Mouse (Mus musculus) embryonic facial prominence, embryonic 14.5 days (tissue): ENCODE measurements around the gene Abr. TPM values are rescaled to one million over a fixed set of nuclear protein-coding genes. Genes with fewer than 3 reads are reported as not detected.

ENCODE experiments used
- ATAC-seq: fragments of 200-750 bp; cut with Nextera tagmentation; 2 replicates; pipeline ENCODE4 v1.8.0; 2017; ENCODE audit warnings: low read depth, moderate number of reproducible peaks, moderate TSS enrichment
- DNase-seq: peaks from one replicate; pipeline ENCODE4 v3.0.0-alpha.2; 2015; ENCODE audit warnings: low spot score
- H3K27ac ChIP-seq: fragments of 300-500 bp; sonication (generic); replicated peaks from 2 replicates; pipeline ENCODE4 v1.5.1; 2014; ENCODE audit warnings: low read depth, mild to moderate bottlenecking, low read length, moderate library complexity
- H3K27me3 ChIP-seq: fragments of 300-500 bp; sonication (generic); replicated peaks from 2 replicates; pipeline ENCODE4 v1.6.1; 2014; ENCODE audit warnings: low read length; ENCODE audit not compliant: control insufficient read depth, insufficient read depth
- H3K36me3 ChIP-seq: fragments of 300-500 bp; sonication (generic); 2 replicates; pipeline ENCODE4 v1.6.1; 2014; ENCODE audit warnings: low read length, mixed read lengths; ENCODE audit not compliant: control insufficient read depth, insufficient read depth
- H3K4me1 ChIP-seq: fragments of 300-500 bp; sonication (generic); 2 replicates; pipeline ENCODE4 v1.6.1; 2014; ENCODE audit warnings: antibody characterized with exemption, low read length; ENCODE audit not compliant: control insufficient read depth, insufficient read depth
- H3K4me2 ChIP-seq: fragments of 300-500 bp; sonication (generic); 2 replicates; pipeline ENCODE4 v1.6.1; 2014; ENCODE audit warnings: low read depth, mild to moderate bottlenecking, low read length, moderate library complexity, mixed read lengths
- H3K4me3 ChIP-seq: fragments of 300-500 bp; sonication (generic); 2 replicates; pipeline ENCODE4 v1.5.1; 2014; ENCODE audit warnings: low read depth, mild to moderate bottlenecking, low read length
- H3K9ac ChIP-seq: fragments of 300-500 bp; sonication (generic); 2 replicates; pipeline ENCODE4 v1.6.1; 2014; ENCODE audit warnings: low read depth, mild to moderate bottlenecking, low read length, moderate library complexity, mixed read lengths
- H3K9me3 ChIP-seq: fragments of 300-500 bp; sonication (generic); 2 replicates; pipeline ENCODE4 v1.6.1; 2016; ENCODE audit warnings: low read length; ENCODE audit not compliant: control insufficient read depth
- WGBS: fragments of 180-500 bp; shearing (Covaris S2); extraction: QIAGEN DNeasy Blood & Tissue Kit; methylation state at CpG from one replicate; pipeline ENCODE4 v1.1.7; 2014; 5-methylcytosine and 5-hydroxymethylcytosine counted together
- polyA plus RNA-seq: library from polyadenylated mRNA; unstranded; fragments of >200 nt; fragmentation: Nextera tagmentation; extraction: Ambion mirVana; gene quantifications from 2 replicates; pipeline ENCODE4 v1.2.1, GENCODE M21; 2014

Abr gene
- polyA plus RNA-seq, 1 experiment from 2014 or later = 35.3 TPM

DNA sequence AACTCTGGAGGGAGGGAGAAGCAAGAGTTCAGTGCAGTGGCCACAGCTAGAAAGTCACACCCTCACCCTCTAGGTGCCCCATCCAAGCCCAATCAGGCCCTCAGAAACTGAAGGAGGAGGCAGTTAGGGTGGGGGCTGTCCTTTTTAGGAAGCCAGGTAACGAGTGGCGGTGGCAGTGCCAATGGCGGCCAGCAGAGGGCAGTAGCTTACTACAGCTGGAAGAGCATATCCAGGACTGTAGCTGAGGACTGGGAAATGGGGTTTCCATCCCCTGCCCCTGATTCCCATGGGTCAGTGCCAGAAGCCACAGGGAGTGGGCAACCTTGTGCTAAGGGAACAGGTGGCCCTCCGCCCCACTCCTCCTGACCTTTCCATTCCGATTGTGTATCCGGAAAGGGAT lies 165.9 kb downstream of the Abr start:
- peaks cover 58% of the 10 kb centered on the region for H3K36me3 ChIP-seq
- no peak overlapping the region for H3K4me2 ChIP-seq
- H3K27ac ChIP-seq = no peak overlapping the region
- WGBS = 13% methylated on average over 6 of the region's 6 CpGs
- H3K4me1 ChIP-seq = no peaks in the 10 kb centered on the region
- DNase-seq (peak; percentile 84), ATAC-seq (peak; percentile 27; the same call in 1 of the 2 replicates)
- no peak overlapping the region for H3K4me3 ChIP-seq
- no peak overlapping the region for H3K9ac ChIP-seq
- no peaks in the 10 kb centered on the region for H3K9me3 ChIP-seq
- no peaks in the 10 kb centered on the region for H3K27me3 ChIP-seq

DNA sequence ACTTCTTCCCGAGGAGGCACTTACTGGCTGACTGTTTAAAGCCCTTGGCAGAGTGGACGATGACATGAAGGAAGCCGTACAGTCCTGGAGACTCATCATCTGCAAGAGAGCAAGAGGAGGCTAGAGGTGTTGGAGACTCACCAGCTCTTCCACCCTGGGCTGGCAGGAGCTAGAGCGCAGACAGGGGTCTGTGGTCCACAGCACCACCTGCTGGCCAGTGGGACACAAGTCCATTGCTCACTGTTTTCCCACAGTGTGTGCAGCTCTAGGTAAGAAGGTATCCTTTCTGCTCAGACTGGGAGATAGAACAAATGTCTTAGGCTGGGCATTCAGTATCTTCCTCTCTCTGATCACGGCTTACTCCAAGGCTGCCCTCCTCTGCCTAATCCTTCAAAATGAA lies 167.6 kb downstream of the Abr start:
- no peak overlapping the region for H3K4me2 ChIP-seq
- DNase-seq (peak; percentile 88), ATAC-seq (peak; percentile 56)
- H3K9me3 ChIP-seq = no peaks in the 10 kb centered on the region
- H3K36me3 ChIP-seq = peaks cover 64% of the 10 kb centered on the region
- WGBS = 49% methylated on average over 5 of the region's 5 CpGs
- no peak overlapping the region for H3K4me3 ChIP-seq
- H3K9ac ChIP-seq = no peak overlapping the region
- H3K27me3 ChIP-seq = no peaks in the 10 kb centered on the region
- H3K4me1 ChIP-seq = peaks cover 6% of the 10 kb centered on the region; the same call in 1 of the 2 replicates
- H3K27ac ChIP-seq = no peak overlapping the region

DNA sequence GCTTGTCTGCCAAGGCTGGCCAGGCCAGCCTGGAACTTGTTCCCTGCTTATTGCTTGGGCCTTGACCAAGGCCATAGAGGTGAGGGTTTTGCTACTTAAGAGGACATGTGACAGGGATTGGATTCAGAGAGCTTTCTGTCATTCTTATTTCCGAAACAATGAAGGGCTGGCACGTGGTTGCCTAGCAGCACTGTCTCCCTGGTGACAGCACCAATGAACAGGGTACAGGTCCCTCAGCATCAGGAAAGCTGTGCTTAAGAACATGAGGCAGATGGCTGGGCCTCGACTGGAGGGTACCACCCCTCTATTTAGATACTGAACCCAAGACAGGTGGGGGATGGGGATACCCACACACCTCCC lies 171.9 kb downstream of the Abr start:
- peak overlapping the region; percentile 73 for H3K27ac ChIP-seq
- WGBS = 41% methylated on average over 3 of the region's 3 CpGs
- H3K4me2 ChIP-seq = no peak overlapping the region
- no peak overlapping the region for H3K4me3 ChIP-seq
- peaks cover 35% of the 10 kb centered on the region for H3K4me1 ChIP-seq
- no peaks in the 10 kb centered on the region for H3K9me3 ChIP-seq
- peak; percentile 52 for DNase-seq
- peaks cover 54% of the 10 kb centered on the region for H3K36me3 ChIP-seq
- peak; percentile 31; the same call in 1 of the 2 replicates for ATAC-seq
- H3K27me3 ChIP-seq = no peaks in the 10 kb centered on the region
- peak overlapping the region; percentile 25; the same call in 1 of the 2 replicates for H3K9ac ChIP-seq

DNA sequence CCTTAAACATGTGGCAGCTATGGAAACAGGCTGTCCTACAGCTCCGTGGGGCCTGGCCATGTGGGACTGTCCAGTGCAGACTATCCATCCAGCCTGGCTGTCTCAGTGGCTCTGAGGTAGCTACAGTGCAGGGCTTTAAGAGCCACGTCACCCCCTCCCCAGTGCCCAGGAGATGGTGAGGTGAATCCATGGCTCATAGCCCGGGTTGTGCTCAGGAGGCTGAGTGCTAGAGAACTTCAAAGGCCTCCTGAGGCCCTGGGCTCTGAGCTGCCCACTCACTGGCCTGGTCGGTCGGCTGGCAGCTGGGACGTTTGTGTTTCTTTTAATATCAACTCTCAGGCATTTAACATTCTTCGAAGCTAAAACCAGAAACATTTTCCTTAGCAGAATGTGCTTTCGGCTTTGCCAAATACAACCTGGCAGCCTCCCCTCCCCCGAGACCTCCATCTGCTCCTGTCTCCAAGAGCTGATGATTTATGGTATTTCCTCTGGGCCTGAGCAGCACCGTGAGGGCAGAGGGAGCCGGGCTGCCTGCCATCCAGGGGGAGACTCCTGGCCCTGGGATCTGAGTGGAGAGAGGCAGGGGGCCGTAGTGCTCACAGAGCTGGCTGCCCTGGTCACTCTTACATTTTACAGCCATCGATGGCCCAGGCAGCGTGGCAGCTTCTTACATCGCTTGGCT lies 172.5 kb downstream of the Abr start:
- ATAC-seq (peak; percentile 58), DNase-seq (peak; percentile 84)
- Histone ChIP-seq H3K4me2 (no peak overlapping the region), H3K4me1 (peaks cover 35% of the 10 kb centered on the region), H3K36me3 (peaks cover 54% of the 10 kb centered on the region), H3K9ac (peak overlapping the region; percentile 25), H3K27ac (peak overlapping the region; percentile 73), H3K4me3 (no peak overlapping the region), H3K27me3 (no peaks in the 10 kb centered on the region), H3K9me3 (no peaks in the 10 kb centered on the region)
- 31% methylated on average over 15 of the region's 15 CpGs for WGBS

DNA sequence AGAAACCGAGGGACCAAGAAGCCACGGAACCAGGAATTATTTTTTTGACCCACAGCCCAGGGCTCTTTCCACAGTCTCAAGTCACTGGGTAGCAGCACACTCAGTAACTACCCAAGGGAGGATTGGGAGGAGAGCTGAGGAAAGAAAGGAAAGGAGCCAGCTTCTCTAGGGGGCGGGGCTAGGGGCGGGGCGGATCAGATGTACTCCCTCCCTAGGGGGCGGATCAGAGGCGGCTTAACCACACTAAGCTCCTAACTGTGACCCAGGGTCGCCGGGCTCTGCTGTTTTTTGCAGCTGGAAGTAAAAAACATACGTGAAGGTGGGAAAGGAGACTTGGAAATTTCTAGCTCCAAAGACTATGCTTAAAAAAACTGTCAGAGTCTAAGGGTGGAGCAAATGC lies 175.9 kb downstream of the Abr start:
- peak overlapping the region; percentile 61 for H3K27ac ChIP-seq
- H3K9me3 ChIP-seq = no peaks in the 10 kb centered on the region
- ATAC-seq (no peak), DNase-seq (peak; percentile 83)
- H3K4me1 ChIP-seq = peaks cover 35% of the 10 kb centered on the region
- H3K27me3 ChIP-seq = no peaks in the 10 kb centered on the region
- no peak overlapping the region for H3K9ac ChIP-seq
- WGBS = 3% methylated on average over 10 of the region's 10 CpGs
- no peak overlapping the region for H3K4me3 ChIP-seq
- no peak overlapping the region for H3K4me2 ChIP-seq
- H3K36me3 ChIP-seq = peaks cover 35% of the 10 kb centered on the region; the same call in 1 of the 2 replicates

DNA sequence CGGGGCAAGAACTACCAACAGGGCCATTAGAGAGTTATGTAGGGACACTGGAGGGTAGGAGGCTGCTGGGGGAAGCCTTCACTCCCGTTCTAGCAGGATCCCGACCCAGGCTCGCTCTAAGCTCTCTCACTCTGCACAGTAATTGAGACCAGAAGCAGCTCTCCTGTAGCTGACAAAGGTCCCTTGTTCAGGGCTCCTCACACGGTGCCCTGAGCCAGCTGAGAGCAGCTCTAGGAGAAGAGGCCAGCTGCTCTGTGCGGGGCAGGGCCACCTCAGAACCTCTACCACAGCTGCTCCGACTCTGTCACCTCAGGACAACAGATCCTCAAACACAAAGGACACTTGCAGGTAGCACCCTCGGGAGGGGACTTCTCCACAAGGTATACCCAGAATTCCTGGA lies 176.7 kb downstream of the Abr start:
- peaks cover 35% of the 10 kb centered on the region for H3K4me1 ChIP-seq
- H3K4me3 ChIP-seq = no peak overlapping the region
- no peaks in the 10 kb centered on the region for H3K27me3 ChIP-seq
- H3K27ac ChIP-seq = peak overlapping the region; percentile 61
- ATAC-seq (peak; percentile 39), DNase-seq (peak; percentile 56)
- no peak overlapping the region for H3K9ac ChIP-seq
- H3K4me2 ChIP-seq = no peak overlapping the region
- WGBS = 17% methylated on average over 8 of the region's 8 CpGs
- H3K36me3 ChIP-seq = peaks cover 29% of the 10 kb centered on the region; the same call in 1 of the 2 replicates
- H3K9me3 ChIP-seq = no peaks in the 10 kb centered on the region

DNA sequence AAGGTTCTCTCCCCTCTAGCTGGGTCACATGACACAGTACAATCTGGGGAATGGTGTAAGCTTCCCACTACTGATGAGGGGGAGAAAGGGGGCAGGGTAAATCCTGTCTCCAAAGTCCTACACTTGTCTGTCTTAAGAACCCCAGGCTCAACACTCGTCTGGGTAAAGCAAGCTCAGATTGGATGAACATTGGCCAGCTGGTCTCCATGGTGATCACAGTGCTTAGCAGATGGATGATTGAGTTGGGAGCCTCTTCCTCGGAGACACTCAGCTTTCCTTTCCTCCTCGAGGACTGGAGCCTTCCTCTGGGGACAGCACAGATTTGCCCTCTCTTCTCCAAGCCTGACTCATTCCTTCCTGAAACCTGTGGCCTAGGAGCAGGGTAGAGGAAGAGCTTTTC lies 182.4 kb downstream of the Abr start:
- no peak overlapping the region for H3K27ac ChIP-seq
- H3K36me3 ChIP-seq = peaks cover 13% of the 10 kb centered on the region
- H3K9ac ChIP-seq = no peak overlapping the region
- WGBS = 16% methylated on average over 3 of the region's 3 CpGs
- H3K9me3 ChIP-seq = no peaks in the 10 kb centered on the region
- no peak overlapping the region for H3K4me3 ChIP-seq
- no peak for DNase-seq
- H3K27me3 ChIP-seq = no peaks in the 10 kb centered on the region
- H3K4me1 ChIP-seq = peaks cover 26% of the 10 kb centered on the region
- no peak overlapping the region for H3K4me2 ChIP-seq
- ATAC-seq = no peak

DNA sequence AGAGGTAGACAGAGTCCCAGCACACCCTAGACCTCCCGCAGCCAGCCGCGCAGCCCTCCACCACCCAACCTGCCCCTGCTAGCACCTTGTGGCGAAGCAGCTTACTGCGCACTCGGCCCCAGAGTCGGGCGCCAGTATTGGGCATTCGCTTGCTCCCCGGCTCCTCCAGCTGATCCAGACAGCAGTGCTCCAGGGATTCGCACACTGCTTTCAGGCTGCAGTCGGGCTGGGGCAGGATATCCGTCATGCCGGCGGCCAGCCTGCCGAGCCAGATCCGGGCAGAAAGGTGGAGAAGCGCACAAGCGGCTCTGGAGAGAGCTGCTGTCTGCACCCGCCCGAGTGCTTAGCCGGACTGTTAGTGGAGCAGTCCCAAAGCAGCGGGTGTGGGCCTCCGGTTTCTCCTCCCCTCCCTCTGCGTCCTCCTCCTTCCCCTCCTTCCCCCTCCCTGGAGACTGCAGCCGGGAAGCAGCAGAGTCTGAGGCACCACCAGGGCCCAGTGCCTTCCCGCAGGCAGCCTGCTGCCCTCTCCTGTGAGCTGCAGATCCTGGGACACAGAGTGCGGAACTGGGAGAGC lies 185.2 kb downstream of the Abr start:
- H3K27ac ChIP-seq = peak overlapping the region; percentile 80
- ATAC-seq (peak; percentile 80), DNase-seq (peak; percentile 90)
- no peaks in the 10 kb centered on the region for H3K27me3 ChIP-seq
- peaks cover 26% of the 10 kb centered on the region for H3K4me1 ChIP-seq
- peak overlapping the region; percentile 64 for H3K9ac ChIP-seq
- no peaks in the 10 kb centered on the region for H3K9me3 ChIP-seq
- H3K4me2 ChIP-seq = peak overlapping the region; percentile 75
- peaks cover 12% of the 10 kb centered on the region for H3K36me3 ChIP-seq
- 4% methylated on average over 21 of the region's 28 CpGs for WGBS
- H3K4me3 ChIP-seq = peak overlapping the region; percentile 40

DNA sequence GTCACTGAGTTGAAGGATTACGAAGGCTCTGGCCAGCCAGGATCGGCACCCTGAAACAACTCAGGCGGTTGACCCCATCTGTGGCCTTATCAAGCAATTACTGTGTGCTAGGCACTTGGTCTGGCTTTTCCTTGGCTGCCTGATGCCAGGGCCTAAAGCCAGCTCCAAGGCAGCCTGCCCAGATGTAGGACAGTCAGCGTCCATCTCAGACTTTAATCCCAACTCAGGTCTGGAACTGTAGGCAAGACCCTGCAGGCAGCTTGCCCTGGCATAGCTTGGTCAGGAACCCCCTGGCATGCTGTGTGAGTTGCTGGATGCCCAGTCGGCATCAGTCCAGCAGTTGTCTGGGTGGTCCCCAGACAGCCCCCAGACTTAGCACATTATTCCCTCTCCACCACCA lies 186.1 kb downstream of the Abr start:
- Histone ChIP-seq H3K27me3 (no peaks in the 10 kb centered on the region), H3K27ac (no peak overlapping the region), H3K36me3 (peaks cover 12% of the 10 kb centered on the region), H3K9ac (peak overlapping the region; percentile 64), H3K9me3 (no peaks in the 10 kb centered on the region), H3K4me2 (peak overlapping the region; percentile 75), H3K4me3 (peak overlapping the region; percentile 40; the same call in 1 of the 2 replicates), H3K4me1 (peaks cover 30% of the 10 kb centered on the region)
- ATAC-seq (no peak), DNase-seq (no peak)
- WGBS = 70% methylated on average over 5 of the region's 5 CpGs
